Mouse (Mus musculus) ES-E14 (cell line): ENCODE results near the gene Ssr1.

ENCODE experiments used
- CHD2 ChIP-seq: IDR thresholded peaks from 2 replicates; pipeline ENCODE4 v1.6.1; 2014; ENCODE audit warnings: mild to moderate bottlenecking, low read depth, low read length, inconsistent platforms
- HCFC1 ChIP-seq: IDR thresholded peaks from 2 replicates; pipeline ENCODE4 v1.6.1; 2012; ENCODE audit warnings: low read length, inconsistent platforms, borderline replicate concordance; ENCODE audit not compliant: insufficient read depth
- ZC3H11A ChIP-seq: IDR thresholded peaks from 2 replicates; pipeline ENCODE4 v1.6.1; 2012; ENCODE audit warnings: low read depth, mild to moderate bottlenecking, inconsistent platforms, low read length, borderline replicate concordance
- ZNF384 ChIP-seq: IDR thresholded peaks from 2 replicates; pipeline ENCODE4 v1.6.1; 2012; ENCODE audit warnings: low read depth, low read length, inconsistent platforms

DNA sequence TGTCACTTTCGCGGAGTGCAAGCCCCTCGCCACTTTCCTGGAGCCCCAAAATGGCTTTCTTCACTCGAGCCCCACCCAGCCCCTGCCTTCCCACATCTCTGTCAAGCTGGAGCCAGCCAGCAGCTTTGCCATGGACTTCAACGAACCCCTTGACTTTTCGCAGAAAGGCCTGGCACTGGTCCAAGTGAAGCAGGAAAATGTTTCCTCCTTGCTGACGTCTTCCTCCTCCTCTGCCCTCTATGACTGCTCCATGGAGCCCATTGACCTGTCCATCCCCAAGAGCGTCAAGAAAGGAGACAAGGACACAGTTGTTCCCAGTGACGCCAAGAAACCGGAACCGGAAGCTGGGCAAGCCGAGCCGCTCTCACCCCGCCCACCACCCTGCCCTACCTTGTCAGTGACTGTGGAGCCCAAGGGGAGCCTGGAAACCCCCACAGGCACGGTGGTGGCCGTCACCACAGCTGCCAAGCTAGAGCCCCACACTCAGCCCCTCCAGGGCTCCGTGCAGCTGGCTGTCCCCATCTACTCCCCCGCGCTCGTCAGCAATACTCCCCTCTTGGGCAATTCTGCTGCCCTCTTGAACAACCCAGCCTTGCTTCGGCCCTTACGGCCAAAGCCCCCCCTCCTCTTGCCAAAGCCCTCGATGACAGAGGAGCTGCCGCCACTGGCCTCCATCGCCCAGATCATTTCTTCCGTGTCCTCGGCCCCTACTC is 62.7 kb downstream of the Ssr1 start:
- TF ChIP-seq ZNF384 = no peak
- TF ChIP-seq HCFC1 = no peak
- no peak for TF ChIP-seq ZC3H11A
- TF ChIP-seq CHD2 = no peak
